Mouse (Mus musculus) forebrain, embryonic 16.5 days (tissue): ENCODE measurements around the gene Foxp1. TPM values are rescaled to one million over a fixed set of nuclear protein-coding genes. Genes with fewer than 3 reads are reported as not detected.
A peak's percentile ranks its signal among the peaks of the same experiment; 100 is the strongest.

ENCODE experiments used
- ATAC-seq: fragments of 200-750 bp; cut with Nextera tagmentation; 2 replicates; pipeline ENCODE4 v1.8.0; 2017; ENCODE audit warnings: mild to moderate bottlenecking, moderate library complexity
- H3K27ac ChIP-seq: fragments of 300-500 bp; sonication (generic); 2 replicates; pipeline ENCODE4 v1.5.1; 2014; ENCODE audit warnings: low read length, control low read depth
- H3K27me3 ChIP-seq: fragments of 300-500 bp; sonication (generic); replicated peaks from 2 replicates; pipeline ENCODE4 v1.6.1; 2014; ENCODE audit warnings: low read length; ENCODE audit not compliant: control insufficient read depth, insufficient read depth
- H3K36me3 ChIP-seq: fragments of 300-500 bp; sonication (generic); 2 replicates; pipeline ENCODE4 v1.6.1; 2014; ENCODE audit not compliant: control insufficient read depth, insufficient read depth
- H3K4me1 ChIP-seq: fragments of 300-500 bp; sonication (generic); replicated peaks from 2 replicates; pipeline ENCODE4 v1.6.1; 2014; ENCODE audit warnings: low read length; ENCODE audit not compliant: control insufficient read depth, insufficient read depth
- H3K4me2 ChIP-seq: fragments of 300-500 bp; sonication (generic); 2 replicates; pipeline ENCODE4 v1.6.1; 2014; ENCODE audit warnings: mild to moderate bottlenecking, low read length, control low read depth
- H3K4me3 ChIP-seq: fragments of 300-500 bp; sonication (generic); replicated peaks from 2 replicates; pipeline ENCODE4 v1.5.1; 2014; ENCODE audit warnings: mild to moderate bottlenecking, low read length, control low read depth
- H3K9ac ChIP-seq: fragments of 300-500 bp; sonication (generic); replicated peaks from 2 replicates; pipeline ENCODE4 v1.6.1; 2014; ENCODE audit warnings: low read depth, low read length, control low read depth
- H3K9me3 ChIP-seq: fragments of 300-500 bp; sonication (generic); 2 replicates; pipeline ENCODE4 v1.6.1; 2016; ENCODE audit warnings: low read length; ENCODE audit not compliant: control insufficient read depth
- WGBS: fragments of 180-500 bp; shearing (Covaris S2); extraction: QIAGEN DNeasy Blood & Tissue Kit; methylation state at CpG from one replicate; pipeline ENCODE4 v1.1.7; 2014; 5-methylcytosine and 5-hydroxymethylcytosine counted together
- polyA plus RNA-seq: library from polyadenylated mRNA; unstranded; fragments of >200 nt; fragmentation: Nextera tagmentation; extraction: Ambion mirVana; gene quantifications from 2 replicates; pipeline ENCODE4 v1.2.1, GENCODE M21; 2015

Gene Foxp1
- polyA plus RNA-seq, 1 experiment from 2014 or later: 123 TPM

GRCm38 (mm10) chr6:99489900-99490648 lies 32.4 kb downstream of the Foxp1 start:
- Histone ChIP-seq H3K4me3 (no peak overlapping the region), H3K4me1 (peaks cover 12% of the 10 kb centered on the region), H3K9me3 (no peaks in the 10 kb centered on the region), H3K4me2 (no peak overlapping the region), H3K36me3 (no peaks in the 10 kb centered on the region), H3K27me3 (0 out of 2 replicates have a peak, but pooled peaks cover 3% of the 10 kb centered on the region), H3K9ac (no peak overlapping the region), H3K27ac (no peak overlapping the region)
- no peak for ATAC-seq
- WGBS: 81% methylated on average over 8 of the region's 8 CpGs

DNA sequence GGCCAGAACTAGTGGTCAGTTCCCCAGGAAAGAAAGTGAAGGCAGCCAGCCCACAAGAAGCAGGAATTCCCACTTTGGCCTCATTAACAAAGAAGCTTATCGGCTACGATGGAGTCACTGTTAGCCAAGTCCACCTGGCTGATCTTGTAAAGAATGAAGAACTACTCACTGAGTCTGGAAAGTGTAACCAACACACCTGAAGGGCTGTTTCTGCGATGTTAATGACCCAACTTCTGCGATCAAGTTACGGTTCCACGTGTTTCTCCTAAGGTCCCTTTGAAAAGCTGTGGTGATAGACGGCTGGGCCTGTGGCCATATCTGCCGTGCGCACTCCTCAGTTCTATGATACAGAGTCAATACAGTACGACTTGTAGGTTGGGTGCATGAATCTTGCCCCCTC lies 33.1 kb downstream of the Foxp1 start:
- Histone ChIP-seq H3K4me2 (no peak overlapping the region), H3K27ac (no peak overlapping the region), H3K36me3 (no peaks in the 10 kb centered on the region), H3K9me3 (no peaks in the 10 kb centered on the region), H3K27me3 (0 out of 2 replicates have a peak, but pooled peaks cover 3% of the 10 kb centered on the region), H3K4me3 (no peak overlapping the region), H3K4me1 (peaks cover 17% of the 10 kb centered on the region), H3K9ac (no peak overlapping the region)
- ATAC-seq: no peak
- 79% methylated on average over 10 of the region's 10 CpGs for WGBS

DNA sequence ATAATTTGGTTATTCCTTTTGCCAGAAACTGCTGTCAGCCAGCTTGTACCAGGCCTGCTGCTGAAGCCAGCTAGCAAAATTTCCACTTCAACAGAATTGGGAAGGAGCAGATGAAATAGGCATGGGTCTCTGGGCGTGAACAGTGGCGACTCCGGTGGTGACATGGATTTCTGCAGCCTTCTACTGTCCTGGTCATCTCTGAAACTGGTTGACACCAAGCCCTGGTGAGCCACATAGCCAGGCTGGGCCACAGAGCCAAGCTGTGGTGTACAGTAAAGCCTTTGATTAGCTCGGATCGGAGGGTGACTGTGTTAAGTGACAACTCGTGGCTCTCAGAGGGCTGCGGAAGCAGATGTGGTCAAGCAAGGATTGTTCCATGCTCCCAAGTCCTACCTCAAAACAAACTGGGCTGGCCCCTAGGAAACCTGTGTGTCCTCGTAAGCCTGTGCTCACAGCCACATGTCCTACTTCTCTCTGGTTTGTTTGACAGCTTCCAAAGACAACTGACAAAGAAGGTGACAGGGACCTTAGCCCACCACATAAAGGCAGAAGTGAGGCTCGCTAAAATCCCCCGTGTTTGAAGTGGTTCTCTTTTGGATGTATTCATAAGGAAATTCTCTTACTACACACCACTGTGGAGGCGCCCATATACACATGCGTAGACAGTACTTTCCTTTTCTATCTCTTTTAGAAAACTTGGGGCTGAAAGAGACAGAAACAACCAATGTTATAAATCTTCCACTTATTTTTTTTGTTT lies 36.5 kb downstream of the Foxp1 start:
- peak overlapping the region; percentile 28; the same call in 1 of the 2 replicates for H3K9ac ChIP-seq
- ATAC-seq: no peak

DNA sequence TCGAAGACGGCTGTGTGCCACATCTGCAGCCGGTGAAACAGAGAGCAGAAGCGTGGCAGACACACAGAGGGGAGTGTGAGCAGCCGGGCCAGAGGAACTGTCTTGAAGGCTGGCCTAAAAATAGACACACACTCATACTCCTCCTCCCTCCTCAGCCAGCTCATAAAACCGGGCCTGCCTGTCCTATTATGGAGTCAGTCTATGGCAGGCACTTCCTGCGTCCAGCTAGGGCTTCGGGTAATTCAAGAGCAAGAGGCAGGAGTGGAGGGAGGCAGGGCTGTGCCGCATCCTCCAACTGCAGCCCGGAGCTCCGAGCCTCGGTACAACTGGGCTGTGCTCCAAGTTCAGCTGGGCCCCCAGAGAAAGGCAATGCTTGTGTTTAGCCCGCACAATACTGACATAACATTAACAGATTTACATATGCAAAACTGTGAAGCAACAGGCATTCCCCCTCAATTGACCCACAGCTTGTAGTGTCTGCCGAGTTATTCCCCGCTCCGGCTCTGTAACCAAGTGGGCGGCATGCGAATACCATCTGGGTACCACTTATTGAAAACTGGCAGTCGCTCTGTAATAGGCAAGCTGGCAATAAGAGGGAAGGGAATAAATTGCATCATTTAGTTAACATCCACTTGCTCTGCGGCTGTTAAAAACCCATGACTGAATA lies 37.2 kb downstream of the Foxp1 start:
- 3% methylated on average over 20 of the region's 20 CpGs for WGBS
- Histone ChIP-seq H3K4me1 (peaks cover 22% of the 10 kb centered on the region), H3K27me3 (0 out of 2 replicates have a peak, but pooled peaks cover 3% of the 10 kb centered on the region), H3K36me3 (no peaks in the 10 kb centered on the region), H3K9ac (peak overlapping the region; percentile 31), H3K4me3 (peak overlapping the region; percentile 22), H3K9me3 (no peaks in the 10 kb centered on the region), H3K27ac (peak overlapping the region; percentile 85), H3K4me2 (peak overlapping the region; percentile 61)
- peak; percentile 97 for ATAC-seq

More for the DNA sequence above, 36.5 kb downstream of the Foxp1 start:
- Histone ChIP-seq H3K27ac (peak overlapping the region; percentile 85), H3K27me3 (0 out of 2 replicates have a peak, but pooled peaks cover 3% of the 10 kb centered on the region), H3K9me3 (no peaks in the 10 kb centered on the region), H3K4me1 (peaks cover 22% of the 10 kb centered on the region), H3K4me2 (peak overlapping the region; percentile 10), H3K4me3 (no peak overlapping the region), H3K36me3 (no peaks in the 10 kb centered on the region)
- 39% methylated on average over 12 of the region's 12 CpGs for WGBS

DNA sequence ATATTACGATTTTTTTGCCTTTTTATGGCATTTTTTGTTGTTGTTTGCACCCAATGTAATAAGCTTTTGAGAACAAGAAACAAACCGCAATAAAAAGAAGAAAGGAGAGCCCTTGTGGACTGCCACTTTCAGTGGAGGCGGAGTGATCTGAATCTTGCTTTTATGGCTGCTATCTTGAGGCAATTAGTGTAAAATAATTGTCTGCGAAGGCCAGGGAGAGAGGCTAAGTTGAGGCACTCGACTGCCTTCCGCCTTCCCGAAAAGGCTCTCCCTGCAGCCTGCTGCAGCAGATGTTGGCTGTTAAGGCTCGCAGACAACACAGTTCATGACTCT lies 37.7 kb downstream of the Foxp1 start:
- peak overlapping the region; percentile 22 for H3K4me3 ChIP-seq
- H3K4me2 ChIP-seq: peak overlapping the region; percentile 61
- H3K9me3 ChIP-seq: no peaks in the 10 kb centered on the region
- peaks cover 22% of the 10 kb centered on the region for H3K4me1 ChIP-seq
- peak overlapping the region; percentile 79 for H3K27ac ChIP-seq
- H3K9ac ChIP-seq: peak overlapping the region; percentile 31
- H3K27me3 ChIP-seq: 0 out of 2 replicates have a peak, but pooled peaks cover 3% of the 10 kb centered on the region
- 14% methylated on average over 8 of the region's 8 CpGs for WGBS
- ATAC-seq: no peak
- no peaks in the 10 kb centered on the region for H3K36me3 ChIP-seq

- no peak overlapping the region for H3K27ac ChIP-seq
- no peak overlapping the region for H3K4me3 ChIP-seq
- no peak overlapping the region for H3K4me2 ChIP-seq
- H3K4me1 ChIP-seq: peaks cover 22% of the 10 kb centered on the region
- WGBS: 63% methylated on average over 7 of the region's 7 CpGs
- ATAC-seq: no peak
- H3K9ac ChIP-seq: no peak overlapping the region
- H3K36me3 ChIP-seq: no peaks in the 10 kb centered on the region
- 0 out of 2 replicates have a peak, but pooled peaks cover 3% of the 10 kb centered on the region for H3K27me3 ChIP-seq
- no peaks in the 10 kb centered on the region for H3K9me3 ChIP-seq
Observed at GRCm38 (mm10) chr6:99484197-99484725, 38.3 kb downstream of the Foxp1 start.

DNA sequence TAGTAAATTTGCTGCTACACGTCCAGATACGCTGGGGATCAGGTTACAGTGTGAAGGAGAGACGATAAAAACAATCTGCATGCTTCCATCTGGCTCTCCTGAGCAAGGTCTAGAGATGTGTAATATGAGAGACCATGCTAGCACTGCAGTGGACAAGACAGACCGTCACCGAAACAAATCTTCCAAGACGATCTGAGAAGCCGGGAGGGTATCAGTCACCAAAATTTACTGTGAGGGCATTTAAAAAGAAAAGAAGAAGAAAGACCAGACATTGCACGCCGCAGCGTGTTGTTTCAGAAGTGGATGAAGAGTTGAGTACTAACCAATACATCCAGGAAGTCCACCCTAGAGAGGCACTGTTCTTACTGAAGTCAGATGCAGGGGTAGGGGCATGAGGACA lies 39.0 kb downstream of the Foxp1 start:
- WGBS: 79% methylated on average over 10 of the region's 10 CpGs

GRCm38 (mm10) chr6:99481568-99481967 lies 41.0 kb downstream of the Foxp1 start:
- 78% methylated on average over 7 of the region's 7 CpGs for WGBS
- ATAC-seq: no peak
- Histone ChIP-seq H3K36me3 (no peaks in the 10 kb centered on the region), H3K9ac (no peak overlapping the region), H3K4me2 (no peak overlapping the region), H3K27me3 (no peaks in the 10 kb centered on the region), H3K4me1 (peaks cover 22% of the 10 kb centered on the region), H3K4me3 (no peak overlapping the region), H3K27ac (no peak overlapping the region), H3K9me3 (no peaks in the 10 kb centered on the region)

More for the DNA sequence above, 39.0 kb downstream of the Foxp1 start:
- Histone ChIP-seq H3K27me3 (0 out of 2 replicates have a peak, but pooled peaks cover 2% of the 10 kb centered on the region), H3K36me3 (no peaks in the 10 kb centered on the region), H3K4me2 (no peak overlapping the region), H3K9me3 (no peaks in the 10 kb centered on the region), H3K4me3 (no peak overlapping the region), H3K27ac (no peak overlapping the region), H3K4me1 (peaks cover 22% of the 10 kb centered on the region), H3K9ac (no peak overlapping the region)
- ATAC-seq: no peak
